Comparison of ENCODE assay signal across 16 mouse cellular contexts in genomic region chr2:84362779-84363719, GRCm38 (mm10).
DNase-seq lines count a peak whose midpoint lies in the region; ATAC-seq and TF ChIP-seq lines count a peak whose summit lies in the region.
"Had no signal": no experiment of that assay in that cellular context is flagged by ENCODE, and none has a peak within 500 bp of the region (broad histone marks: within the 10 kb centered on the region; RNA-seq: fewer than 3 reads in every experiment).

No protein-coding gene starts in this region.

- DNase-seq in forebrain, embryonic 11.5 days (ENCODE audit: low spot score): no peak
- DNase-seq in kidney, postnatal 0 days (ENCODE audit: low spot score): peak; percentile 84
- no peak for DNase-seq in kidney, adult 8-10 months
- DNase-seq in midbrain, postnatal 0 days (ENCODE audit: low spot score): no peak
- DNase-seq in gastrocnemius, adult 8-10 months (ENCODE audit: low spot score in 2 of 2): no peak
- DNase-seq: adrenal gland, postnatal 25 days; cerebellum, postnatal 25 days; heart, postnatal 36 days; kidney, adult 11 months; thymus, adult 18-20 months had no signal

- ATAC-seq in forebrain, embryonic 11.5 days (replicated peaks; ENCODE audit: low FRiP score): peak; percentile 58; the same call in 1 of the 2 replicates
- ATAC-seq in forebrain, embryonic 15.5 days (replicated peaks): no peak
- peak; percentile 87 for ATAC-seq in kidney, postnatal 0 days (replicated peaks; ENCODE audit: low FRiP score, low read depth)
- ATAC-seq in midbrain, embryonic 13.5 days: peak; percentile 43; the same call in 1 of the 2 replicates
- ATAC-seq in midbrain, postnatal 0 days (ENCODE audit: low FRiP score): no peak; the same call in 1 of the 2 replicates
- ATAC-seq in monocyte, adult 5-6 weeks (replicated peaks; ENCODE audit: insufficient number of reproducible peaks, low FRiP score, low TSS enrichment, poor library complexity, severe bottlenecking): peak; percentile 31

- no peak overlapping the region for H3K4me2 ChIP-seq in forebrain, embryonic 11.5 days (ENCODE audit: low read depth, low read length, severe bottlenecking)
- no peak overlapping the region for H3K4me2 ChIP-seq in forebrain, embryonic 15.5 days (replicated peaks)
- no peak overlapping the region for H3K4me2 ChIP-seq in kidney, postnatal 0 days (ENCODE audit: low read length)
- no peak overlapping the region for H3K4me2 ChIP-seq in midbrain, embryonic 13.5 days (replicated peaks)
- H3K4me2 ChIP-seq in midbrain, postnatal 0 days (ENCODE audit: low read depth, low read length, poor library complexity, severe bottlenecking): no peak overlapping the region
- H3K4me2 ChIP-seq: neural tube, embryonic 13.5 days had no signal

- no peak for TF ChIP-seq CTCF in kidney, postnatal 0 days (IDR thresholded peaks at IDR 0.05; ENCODE audit: low read depth)
- TF ChIP-seq CTCF in midbrain, postnatal 0 days (IDR thresholded peaks at IDR 0.05): no peak

- no peak overlapping the region for H3K4me3 ChIP-seq in forebrain, embryonic 11.5 days (ENCODE audit: low read depth, low read length)
- no peak overlapping the region for H3K4me3 ChIP-seq in forebrain, embryonic 15.5 days
- no peak overlapping the region for H3K4me3 ChIP-seq in kidney, postnatal 0 days (replicated peaks; ENCODE audit: low read depth, low read length)
- H3K4me3 ChIP-seq in midbrain, embryonic 13.5 days (replicated peaks): no peak overlapping the region
- H3K4me3 ChIP-seq in midbrain, postnatal 0 days (ENCODE audit: low read depth, low read length): no peak overlapping the region
- H3K4me3 ChIP-seq: left cerebral cortex, adult 2 months; neural tube, embryonic 13.5 days had no signal

- no peaks in the 10 kb centered on the region for H3K36me3 ChIP-seq in forebrain, embryonic 11.5 days (ENCODE audit: control insufficient read depth, insufficient read depth, low read length)
- no peaks in the 10 kb centered on the region for H3K36me3 ChIP-seq in forebrain, embryonic 15.5 days
- H3K36me3 ChIP-seq in kidney, postnatal 0 days (ENCODE audit: insufficient read depth, low read length): no peaks in the 10 kb centered on the region
- H3K36me3 ChIP-seq in midbrain, embryonic 13.5 days: no peaks in the 10 kb centered on the region
- no peaks in the 10 kb centered on the region for H3K36me3 ChIP-seq in midbrain, postnatal 0 days (ENCODE audit: insufficient read depth, low read length)
- H3K36me3 ChIP-seq: neural tube, embryonic 13.5 days had no signal

- H3K27ac ChIP-seq in forebrain, embryonic 11.5 days (ENCODE audit: low read depth, low read length): no peak overlapping the region
- no peak overlapping the region for H3K27ac ChIP-seq in forebrain, embryonic 15.5 days (replicated peaks)
- H3K27ac ChIP-seq in kidney, postnatal 0 days: no peak overlapping the region
- H3K27ac ChIP-seq in midbrain, embryonic 13.5 days: no peak overlapping the region
- no peak overlapping the region for H3K27ac ChIP-seq in midbrain, postnatal 0 days (ENCODE audit: low read depth, low read length)
- H3K27ac ChIP-seq: left cerebral cortex, adult 2 months; liver, embryonic 14.5 days; neural tube, embryonic 13.5 days had no signal

- no peaks in the 10 kb centered on the region for H3K9me3 ChIP-seq in forebrain, embryonic 11.5 days (ENCODE audit: control insufficient read depth, low read length)
- H3K9me3 ChIP-seq in forebrain, embryonic 15.5 days: no peaks in the 10 kb centered on the region
- no peaks in the 10 kb centered on the region for H3K9me3 ChIP-seq in kidney, postnatal 0 days (replicated peaks; ENCODE audit: low read length)
- H3K9me3 ChIP-seq in midbrain, embryonic 13.5 days: no peaks in the 10 kb centered on the region
- no peaks in the 10 kb centered on the region for H3K9me3 ChIP-seq in midbrain, postnatal 0 days (ENCODE audit: low read length)
- H3K9me3 ChIP-seq: neural tube, embryonic 13.5 days had no signal

- H3K4me1 ChIP-seq in forebrain, embryonic 11.5 days (replicated peaks; ENCODE audit: control insufficient read depth, insufficient read depth, low read length): no peaks in the 10 kb centered on the region
- no peaks in the 10 kb centered on the region for H3K4me1 ChIP-seq in forebrain, embryonic 15.5 days
- H3K4me1 ChIP-seq in kidney, postnatal 0 days (replicated peaks; ENCODE audit: insufficient read depth, low read length): no peaks in the 10 kb centered on the region
- no peaks in the 10 kb centered on the region for H3K4me1 ChIP-seq in midbrain, embryonic 13.5 days (replicated peaks)
- H3K4me1 ChIP-seq in midbrain, postnatal 0 days (ENCODE audit: insufficient read depth, low read length): no peaks in the 10 kb centered on the region
- H3K4me1 ChIP-seq: neural tube, embryonic 13.5 days had no signal

- WGBS in forebrain, embryonic 11.5 days: 91% methylated on average over 6 of the region's 6 CpGs
- 92% methylated on average over 6 of the region's 6 CpGs for WGBS in forebrain, embryonic 15.5 days
- 67% methylated on average over 6 of the region's 6 CpGs for WGBS in kidney, postnatal 0 days
- WGBS in midbrain, embryonic 13.5 days: 91% methylated on average over 6 of the region's 6 CpGs
- 94% methylated on average over 6 of the region's 6 CpGs for WGBS in midbrain, postnatal 0 days

- H3K9ac ChIP-seq in forebrain, embryonic 11.5 days (ENCODE audit: low read length): no peak overlapping the region
- no peak overlapping the region for H3K9ac ChIP-seq in forebrain, embryonic 15.5 days (replicated peaks)
- H3K9ac ChIP-seq in kidney, postnatal 0 days (ENCODE audit: low read depth, low read length): no peak overlapping the region
- no peak overlapping the region for H3K9ac ChIP-seq in midbrain, embryonic 13.5 days (replicated peaks)
- no peak overlapping the region for H3K9ac ChIP-seq in midbrain, postnatal 0 days (replicated peaks; ENCODE audit: low read length, poor library complexity, severe bottlenecking)
- H3K9ac ChIP-seq: liver, embryonic 14.5 days; neural tube, embryonic 13.5 days had no signal

- no peaks in the 10 kb centered on the region for H3K27me3 ChIP-seq in forebrain, embryonic 11.5 days (ENCODE audit: control insufficient read depth, insufficient read depth, low read length)
- no peaks in the 10 kb centered on the region for H3K27me3 ChIP-seq in forebrain, embryonic 15.5 days
- H3K27me3 ChIP-seq in kidney, postnatal 0 days (ENCODE audit: insufficient read depth, low read length): no peaks in the 10 kb centered on the region
- no peaks in the 10 kb centered on the region for H3K27me3 ChIP-seq in midbrain, embryonic 13.5 days
- H3K27me3 ChIP-seq in midbrain, postnatal 0 days (ENCODE audit: insufficient read depth, low read length): no peaks in the 10 kb centered on the region
- H3K27me3 ChIP-seq: neural tube, embryonic 13.5 days had no signal

Comparison
In these comparisons a context has a peak if more than half of its experiments do, and no peak if none do; other contexts are left out.
1. ATAC-seq: peak in forebrain, embryonic 11.5 days (single experiment), kidney, postnatal 0 days (single experiment), midbrain, embryonic 13.5 days (single experiment) and monocyte, adult 5-6 weeks (single experiment); none in forebrain, embryonic 15.5 days (single experiment) and midbrain, postnatal 0 days (single experiment).